Mouse (Mus musculus): Measurements from ENCODE around the gene Bmi1. TPM values are rescaled to one million over a fixed set of nuclear protein-coding genes. Genes with fewer than 3 reads are reported as not detected.

The Bmi1 gene
- polyA plus RNA-seq, 1 experiment = 36.2 TPM

GRCm38 (mm10) chr2:18713071-18713470, 36.3 kb downstream of the Bmi1 start:
- no peak for DNase-seq
- no peak for TF ChIP-seq POLR2A (IDR thresholded peaks at IDR 0.05; ENCODE audit: borderline replicate concordance, insufficient read depth, low read length)
- TF ChIP-seq CTCF (IDR thresholded peaks at IDR 0.05; ENCODE audit: borderline replicate concordance, insufficient read depth, low read depth, low read length) = no peak
- H3K27ac ChIP-seq (ENCODE audit: insufficient read depth, low read length) = no peak overlapping the region
- no peaks in the 10 kb centered on the region for H3K27me3 ChIP-seq (ENCODE audit: control insufficient read depth, insufficient read depth, low read length)
- 40% methylated on average over 2 of the region's 2 CpGs for WGBS
- no peaks in the 10 kb centered on the region for H3K4me1 ChIP-seq (ENCODE audit: control insufficient read depth, insufficient read depth, low read length)
- no peak overlapping the region for H3K4me3 ChIP-seq (replicated peaks; ENCODE audit: insufficient read depth, low read depth, low read length)

GRCm38 (mm10) chr2:18714337-18714736, 37.5 kb downstream of the Bmi1 start:
- WGBS = 76% methylated on average over 3 of the region's 3 CpGs

GRCm38 (mm10) chr2:18718521-18718920, 41.7 kb downstream of the Bmi1 start:
- 90% methylated on average over 4 of the region's 4 CpGs for WGBS
- no peak overlapping the region for H3K27ac ChIP-seq (ENCODE audit: insufficient read depth, low read length)
- H3K4me3 ChIP-seq (replicated peaks; ENCODE audit: insufficient read depth, low read depth, low read length) = no peak overlapping the region
- no peak for DNase-seq
- H3K27me3 ChIP-seq (ENCODE audit: control insufficient read depth, insufficient read depth, low read length) = no peaks in the 10 kb centered on the region
- H3K4me1 ChIP-seq (ENCODE audit: control insufficient read depth, insufficient read depth, low read length) = no peaks in the 10 kb centered on the region
- no peak for TF ChIP-seq CTCF (IDR thresholded peaks at IDR 0.05; ENCODE audit: borderline replicate concordance, insufficient read depth, low read depth, low read length)
- TF ChIP-seq POLR2A (IDR thresholded peaks at IDR 0.05; ENCODE audit: borderline replicate concordance, insufficient read depth, low read length) = no peak

More at GRCm38 (mm10) chr2:18714337-18714736, 37.5 kb downstream of the Bmi1 start:
- H3K27me3 ChIP-seq (ENCODE audit: control insufficient read depth, insufficient read depth, low read length) = no peaks in the 10 kb centered on the region
- H3K27ac ChIP-seq (ENCODE audit: insufficient read depth, low read length) = no peak overlapping the region
- TF ChIP-seq CTCF (IDR thresholded peaks at IDR 0.05; ENCODE audit: borderline replicate concordance, insufficient read depth, low read depth, low read length) (no peak), POLR2A (IDR thresholded peaks at IDR 0.05; ENCODE audit: borderline replicate concordance, insufficient read depth, low read length) (no peak)
- no peak overlapping the region for H3K4me3 ChIP-seq (replicated peaks; ENCODE audit: insufficient read depth, low read depth, low read length)
- no peak for DNase-seq
- H3K4me1 ChIP-seq (ENCODE audit: control insufficient read depth, insufficient read depth, low read length) = no peaks in the 10 kb centered on the region

GRCm38 (mm10) chr2:18722208-18722830, 45.5 kb downstream of the Bmi1 start:
- Histone ChIP-seq H3K4me3 (replicated peaks; ENCODE audit: insufficient read depth, low read depth, low read length) (no peak overlapping the region), H3K27ac (ENCODE audit: insufficient read depth, low read length) (no peak overlapping the region), H3K27me3 (ENCODE audit: control insufficient read depth, insufficient read depth, low read length) (no peaks in the 10 kb centered on the region), H3K4me1 (ENCODE audit: control insufficient read depth, insufficient read depth, low read length) (no peaks in the 10 kb centered on the region)
- TF ChIP-seq CTCF (IDR thresholded peaks at IDR 0.05; ENCODE audit: borderline replicate concordance, insufficient read depth, low read depth, low read length) = no peak
- TF ChIP-seq POLR2A (IDR thresholded peaks at IDR 0.05; ENCODE audit: borderline replicate concordance, insufficient read depth, low read length) = no peak
- no peak for DNase-seq
- WGBS = 69% methylated on average over 3 of the region's 3 CpGs

GRCm38 (mm10) chr2:18724462-18724861, 47.6 kb downstream of the Bmi1 start:
- TF ChIP-seq POLR2A (IDR thresholded peaks at IDR 0.05; ENCODE audit: borderline replicate concordance, insufficient read depth, low read length) = no peak
- TF ChIP-seq CTCF (IDR thresholded peaks at IDR 0.05; ENCODE audit: borderline replicate concordance, insufficient read depth, low read depth, low read length) = no peak
- Histone ChIP-seq H3K27me3 (ENCODE audit: control insufficient read depth, insufficient read depth, low read length) (no peaks in the 10 kb centered on the region), H3K4me1 (ENCODE audit: control insufficient read depth, insufficient read depth, low read length) (no peaks in the 10 kb centered on the region), H3K27ac (ENCODE audit: insufficient read depth, low read length) (no peak overlapping the region), H3K4me3 (replicated peaks; ENCODE audit: insufficient read depth, low read depth, low read length) (no peak overlapping the region)
- DNase-seq = no peak
- WGBS = 89% methylated on average over 1 of the region's 1 CpGs

GRCm38 (mm10) chr2:18725880-18726279, 49.1 kb downstream of the Bmi1 start:
- 76% methylated on average over 4 of the region's 4 CpGs for WGBS
- no peaks in the 10 kb centered on the region for H3K4me1 ChIP-seq (ENCODE audit: control insufficient read depth, insufficient read depth, low read length)
- no peak for TF ChIP-seq POLR2A (IDR thresholded peaks at IDR 0.05; ENCODE audit: borderline replicate concordance, insufficient read depth, low read length)
- TF ChIP-seq CTCF (IDR thresholded peaks at IDR 0.05; ENCODE audit: borderline replicate concordance, insufficient read depth, low read depth, low read length) = no peak

GRCm38 (mm10) chr2:18731718-18732117, 54.9 kb downstream of the Bmi1 start:
- Histone ChIP-seq H3K27ac (ENCODE audit: insufficient read depth, low read length) (no peak overlapping the region), H3K27me3 (ENCODE audit: control insufficient read depth, insufficient read depth, low read length) (no peaks in the 10 kb centered on the region), H3K4me1 (ENCODE audit: control insufficient read depth, insufficient read depth, low read length) (no peaks in the 10 kb centered on the region), H3K4me3 (replicated peaks; ENCODE audit: insufficient read depth, low read depth, low read length) (no peak overlapping the region)
- 25% methylated on average over 9 of the region's 9 CpGs for WGBS
- no peak for DNase-seq
- TF ChIP-seq CTCF (IDR thresholded peaks at IDR 0.05; ENCODE audit: borderline replicate concordance, insufficient read depth, low read depth, low read length) = no peak
- no peak for TF ChIP-seq POLR2A (IDR thresholded peaks at IDR 0.05; ENCODE audit: borderline replicate concordance, insufficient read depth, low read length)

More at GRCm38 (mm10) chr2:18725880-18726279, 49.1 kb downstream of the Bmi1 start:
- Histone ChIP-seq H3K27me3 (ENCODE audit: control insufficient read depth, insufficient read depth, low read length) (no peaks in the 10 kb centered on the region), H3K27ac (ENCODE audit: insufficient read depth, low read length) (no peak overlapping the region), H3K4me3 (replicated peaks; ENCODE audit: insufficient read depth, low read depth, low read length) (no peak overlapping the region)
- DNase-seq = no peak

- WGBS = 55% methylated on average over 5 of the region's 5 CpGs
- no peak for TF ChIP-seq POLR2A (IDR thresholded peaks at IDR 0.05; ENCODE audit: borderline replicate concordance, insufficient read depth, low read length)
- no peak for TF ChIP-seq CTCF (IDR thresholded peaks at IDR 0.05; ENCODE audit: borderline replicate concordance, insufficient read depth, low read depth, low read length)
- Histone ChIP-seq H3K4me1 (ENCODE audit: control insufficient read depth, insufficient read depth, low read length) (no peaks in the 10 kb centered on the region), H3K27me3 (ENCODE audit: control insufficient read depth, insufficient read depth, low read length) (no peaks in the 10 kb centered on the region), H3K4me3 (replicated peaks; ENCODE audit: insufficient read depth, low read depth, low read length) (no peak overlapping the region), H3K27ac (ENCODE audit: insufficient read depth, low read length) (no peak overlapping the region)
- no peak for DNase-seq
Observed at GRCm38 (mm10) chr2:18734394-18735127, 57.7 kb downstream of the Bmi1 start.

Other genes with a start within 250 kb of the Bmi1 start
- 124 and 126 TPM in 2 replicates for gene Commd3, start 4.6 kb upstream of the Bmi1 start, polyA plus RNA-seq (2012; rRNA removed)
- gene Spag6, start 17.0 kb downstream of the Bmi1 start, polyA plus RNA-seq (2012; rRNA removed) = 2.5 and 3.3 TPM in 2 replicates

All from cerebellum, adult 2 months (tissue).